Mouse (Mus musculus) forebrain, embryonic 11.5 days (tissue): ENCODE measurements around the gene Parp14. TPM values are rescaled to one million over a fixed set of nuclear protein-coding genes. Genes with fewer than 3 reads are reported as not detected.

Experiments
- ATAC-seq: fragments of 200-750 bp; cut with Nextera tagmentation; replicated peaks from 2 replicates; pipeline ENCODE4 v1.8.0; 2017; ENCODE audit warnings: moderate TSS enrichment; ENCODE audit not compliant: low FRiP score
- DNase-seq: peaks from one replicate; pipeline ENCODE4 v3.0.0-alpha.2; 2017; ENCODE audit warnings: low spot score
- H3K27ac ChIP-seq: fragments of 300-500 bp; sonication (generic); 2 replicates; pipeline ENCODE4 v1.5.1; 2014; ENCODE audit warnings: low read depth, low read length
- H3K27me3 ChIP-seq: fragments of 300-500 bp; sonication (generic); 2 replicates; pipeline ENCODE4 v1.6.1; 2014; ENCODE audit warnings: mild to moderate bottlenecking, low read length, mixed read lengths; ENCODE audit not compliant: control insufficient read depth, insufficient read depth
- H3K36me3 ChIP-seq: fragments of 300-500 bp; sonication (generic); 2 replicates; pipeline ENCODE4 v1.6.1; 2014; ENCODE audit warnings: mild to moderate bottlenecking, low read length, moderate library complexity, mixed read lengths; ENCODE audit not compliant: control insufficient read depth, insufficient read depth
- H3K4me1 ChIP-seq: fragments of 300-500 bp; sonication (generic); replicated peaks from 2 replicates; pipeline ENCODE4 v1.6.1; 2014; ENCODE audit warnings: low read length, mixed read lengths; ENCODE audit not compliant: control insufficient read depth, insufficient read depth
- H3K4me2 ChIP-seq: fragments of 300-500 bp; sonication (generic); 2 replicates; pipeline ENCODE4 v1.6.1; 2014; ENCODE audit warnings: low read depth, mild to moderate bottlenecking, low read length, moderate library complexity, mixed read lengths; ENCODE audit not compliant: severe bottlenecking
- H3K4me3 ChIP-seq: fragments of 300-500 bp; sonication (generic); 2 replicates; pipeline ENCODE4 v1.5.1; 2014; ENCODE audit warnings: low read depth, low read length
- H3K9ac ChIP-seq: fragments of 300-500 bp; sonication (generic); 2 replicates; pipeline ENCODE4 v1.6.1; 2014; ENCODE audit warnings: low read length
- H3K9me3 ChIP-seq: fragments of 300-500 bp; sonication (generic); 2 replicates; pipeline ENCODE4 v1.6.1; 2016; ENCODE audit warnings: low read length, mixed read lengths; ENCODE audit not compliant: control insufficient read depth
- WGBS: fragments of 180-500 bp; shearing (Covaris S2); extraction: QIAGEN DNeasy Blood & Tissue Kit; methylation state at CpG from one replicate; pipeline ENCODE4 v1.1.7; 2014; 5-methylcytosine and 5-hydroxymethylcytosine counted together
- polyA plus RNA-seq: library from polyadenylated mRNA; unstranded; fragments of >200 nt; fragmentation: Nextera tagmentation; extraction: Ambion mirVana; gene quantifications from 2 replicates; pipeline ENCODE4 v1.2.1, GENCODE M21; 2014

The Parp14 gene
- polyA plus RNA-seq, 1 experiment from 2014 or later, result 0.45 TPM

DNA sequence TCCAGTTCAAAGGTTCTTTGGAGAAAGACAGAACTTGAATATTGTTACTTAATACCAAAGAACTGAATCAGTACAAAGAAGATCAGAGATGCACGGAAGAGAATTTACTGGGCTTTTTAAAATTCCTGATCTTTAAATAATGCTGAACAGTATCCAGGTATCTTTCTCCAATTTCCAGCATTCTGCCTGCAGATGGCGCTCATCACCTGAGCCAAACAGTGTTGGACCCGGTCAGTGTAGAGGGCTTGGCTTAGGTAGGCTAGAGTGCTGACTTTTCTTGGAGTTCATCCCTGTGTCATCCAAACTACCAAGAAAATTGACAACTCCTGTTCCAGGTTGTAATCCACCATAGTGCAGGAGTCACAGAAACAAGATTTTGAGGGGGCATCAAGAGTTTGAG, 3.1 kb upstream of the Parp14 start:
- peaks cover 1% of the 10 kb centered on the region; the same call in 1 of the 2 replicates for H3K4me1 ChIP-seq
- DNase-seq (no peak), ATAC-seq (no peak)
- no peaks in the 10 kb centered on the region for H3K9me3 ChIP-seq
- no peak overlapping the region for H3K9ac ChIP-seq
- H3K36me3 ChIP-seq, result no peaks in the 10 kb centered on the region
- no peak overlapping the region for H3K27ac ChIP-seq
- H3K4me3 ChIP-seq, result no peak overlapping the region
- WGBS, result 31% methylated on average over 3 of the region's 3 CpGs
- H3K27me3 ChIP-seq, result peaks cover 18% of the 10 kb centered on the region
- H3K4me2 ChIP-seq, result no peak overlapping the region

DNA sequence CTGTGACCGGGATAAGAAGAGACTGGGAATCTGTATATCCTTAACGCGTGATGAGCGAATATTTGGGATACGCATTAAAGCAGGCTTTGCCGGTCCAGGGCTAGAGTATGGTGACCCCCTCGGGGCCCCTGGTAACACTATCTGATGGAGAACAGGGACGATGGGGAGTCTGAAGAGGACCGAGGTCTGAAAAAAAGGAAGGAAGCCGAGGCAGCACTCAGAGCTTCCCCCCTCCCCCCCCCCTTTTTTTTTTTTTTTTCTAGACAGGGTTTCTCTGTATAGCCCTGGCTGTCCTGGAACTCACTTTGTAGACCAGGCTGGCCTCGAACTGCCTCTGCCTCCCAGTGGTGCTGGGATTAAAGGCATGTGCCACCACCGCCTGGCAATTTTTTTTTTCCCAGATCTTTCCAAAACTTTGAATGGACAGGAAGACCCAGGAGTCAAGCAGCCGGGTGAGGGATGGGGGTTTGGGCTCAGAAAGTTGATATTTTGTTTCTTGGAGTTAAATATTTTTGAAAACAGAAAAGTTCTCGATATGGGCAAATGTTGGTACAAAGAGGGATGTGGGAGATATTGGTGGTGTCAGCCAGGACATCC, 1.2 kb upstream of the Parp14 start:
- Histone ChIP-seq H3K27ac (no peak overlapping the region), H3K4me3 (no peak overlapping the region), H3K9me3 (no peaks in the 10 kb centered on the region), H3K27me3 (peaks cover 18% of the 10 kb centered on the region), H3K4me1 (peaks cover 1% of the 10 kb centered on the region; the same call in 1 of the 2 replicates), H3K4me2 (no peak overlapping the region), H3K9ac (no peak overlapping the region), H3K36me3 (no peaks in the 10 kb centered on the region)
- DNase-seq, result no peak
- WGBS, result 42% methylated on average over 14 of the region's 14 CpGs
- no peak for ATAC-seq

DNA sequence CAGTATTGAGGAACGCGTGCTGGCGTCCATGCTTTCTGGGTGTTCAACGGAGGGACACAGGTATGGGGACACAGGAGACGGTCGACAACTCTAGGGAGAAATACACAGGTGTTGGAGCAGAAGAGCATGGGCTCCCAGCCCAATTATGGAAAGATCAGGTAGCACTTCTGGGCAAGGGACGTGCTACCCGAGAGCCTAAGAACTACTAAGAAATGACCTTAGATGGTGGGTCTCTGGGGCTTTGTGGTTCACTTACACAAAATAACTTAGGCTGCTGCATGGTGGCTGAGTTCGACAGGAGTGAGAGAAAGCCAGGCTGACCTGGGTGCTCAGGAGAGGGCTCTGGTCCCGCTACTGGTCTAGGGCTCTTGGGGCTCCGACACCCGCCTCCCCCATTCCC, 554 bp upstream of the Parp14 start:
- Histone ChIP-seq H3K4me2 (peak overlapping the region; percentile 89), H3K4me3 (peak overlapping the region; percentile 48; the same call in 1 of the 2 replicates), H3K9me3 (no peaks in the 10 kb centered on the region), H3K36me3 (no peaks in the 10 kb centered on the region), H3K27ac (no peak overlapping the region), H3K27me3 (peaks cover 18% of the 10 kb centered on the region), H3K9ac (no peak overlapping the region), H3K4me1 (peaks cover 1% of the 10 kb centered on the region; the same call in 1 of the 2 replicates)
- 27% methylated on average over 12 of the region's 12 CpGs for WGBS
- ATAC-seq, result no peak
- DNase-seq, result no peak

DNA sequence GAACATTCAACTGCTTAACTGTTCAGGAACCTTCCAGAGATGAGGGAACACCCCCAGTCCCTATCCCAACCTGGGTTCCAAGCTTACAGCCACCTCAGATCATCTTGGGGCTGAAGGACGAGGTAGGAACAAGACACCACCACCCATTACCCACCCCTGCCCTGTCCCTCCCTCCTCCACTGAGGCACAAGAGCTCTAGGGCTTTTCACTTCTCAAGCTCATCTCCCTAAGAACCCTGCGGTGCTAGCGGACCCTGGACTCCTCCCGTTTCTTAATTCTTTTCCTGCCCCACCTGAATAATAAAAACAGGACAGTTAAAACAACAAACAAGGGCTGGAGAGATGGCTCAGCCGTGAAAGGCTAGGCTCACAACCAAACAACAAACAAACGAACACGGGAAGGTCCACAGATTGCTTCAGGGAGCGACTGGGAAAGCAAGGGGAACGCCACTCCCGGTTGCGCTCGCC, 730 bp downstream of the Parp14 start:
- Histone ChIP-seq H3K9me3 (no peaks in the 10 kb centered on the region), H3K27ac (no peak overlapping the region), H3K27me3 (peaks cover 18% of the 10 kb centered on the region), H3K4me3 (peak overlapping the region; percentile 48), H3K36me3 (no peaks in the 10 kb centered on the region), H3K4me1 (peaks cover 1% of the 10 kb centered on the region; the same call in 1 of the 2 replicates), H3K9ac (peak overlapping the region; percentile 58), H3K4me2 (peak overlapping the region; percentile 89)
- no peak for ATAC-seq
- under 1% methylated on average over 12 of the region's 12 CpGs for WGBS
- DNase-seq, result no peak

DNA sequence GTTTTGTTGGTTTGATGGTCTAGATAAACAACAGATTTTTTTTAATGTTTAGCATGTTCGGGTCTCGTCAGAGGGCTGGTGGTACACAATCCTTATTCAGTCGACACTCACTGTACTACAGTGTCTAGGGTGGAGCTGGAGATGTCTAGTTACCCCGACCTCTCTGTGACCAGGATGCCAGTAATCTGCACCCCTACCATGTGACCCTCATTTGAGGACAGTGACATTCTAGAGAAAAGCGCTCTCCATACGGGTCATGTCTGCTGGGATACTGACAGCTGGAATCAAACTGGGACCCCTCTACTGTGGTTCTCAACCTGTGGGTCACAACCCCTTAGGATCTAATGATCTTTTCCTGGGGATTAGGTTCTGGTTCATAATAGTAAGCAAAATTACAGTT, 1.7 kb downstream of the Parp14 start:
- Histone ChIP-seq H3K4me1 (peaks cover 1% of the 10 kb centered on the region; the same call in 1 of the 2 replicates), H3K4me3 (no peak overlapping the region), H3K27ac (no peak overlapping the region), H3K27me3 (peaks cover 18% of the 10 kb centered on the region), H3K4me2 (no peak overlapping the region), H3K36me3 (no peaks in the 10 kb centered on the region), H3K9ac (no peak overlapping the region), H3K9me3 (no peaks in the 10 kb centered on the region)
- WGBS, result 76% methylated on average over 6 of the region's 6 CpGs
- DNase-seq (no peak), ATAC-seq (no peak)

DNA sequence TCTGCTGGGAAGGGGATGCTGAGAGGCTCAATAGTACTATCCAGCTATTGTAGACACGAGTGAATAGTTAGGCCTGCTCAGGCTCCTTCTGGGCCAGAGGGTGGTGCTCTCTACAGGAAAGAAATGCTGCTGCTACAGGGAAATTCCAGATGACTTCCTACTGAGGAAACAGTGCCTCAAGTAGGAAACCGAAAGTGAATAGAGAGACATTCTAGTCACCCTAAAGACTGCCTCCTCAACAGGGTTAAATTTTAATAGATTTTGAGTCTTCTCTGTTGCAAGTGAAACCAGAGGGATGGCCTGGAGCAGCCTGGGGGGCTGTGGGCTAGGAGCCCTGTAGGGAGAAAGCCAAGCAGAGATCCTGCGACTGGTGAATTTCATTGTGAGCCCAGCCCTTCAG, 2.2 kb downstream of the Parp14 start:
- Histone ChIP-seq H3K27ac (no peak overlapping the region), H3K9me3 (no peaks in the 10 kb centered on the region), H3K4me3 (no peak overlapping the region), H3K9ac (no peak overlapping the region), H3K36me3 (no peaks in the 10 kb centered on the region), H3K4me2 (no peak overlapping the region), H3K4me1 (peaks cover 1% of the 10 kb centered on the region; the same call in 1 of the 2 replicates), H3K27me3 (peaks cover 18% of the 10 kb centered on the region)
- no peak for ATAC-seq
- WGBS, result 35% methylated on average over 3 of the region's 3 CpGs
- DNase-seq, result no peak

DNA sequence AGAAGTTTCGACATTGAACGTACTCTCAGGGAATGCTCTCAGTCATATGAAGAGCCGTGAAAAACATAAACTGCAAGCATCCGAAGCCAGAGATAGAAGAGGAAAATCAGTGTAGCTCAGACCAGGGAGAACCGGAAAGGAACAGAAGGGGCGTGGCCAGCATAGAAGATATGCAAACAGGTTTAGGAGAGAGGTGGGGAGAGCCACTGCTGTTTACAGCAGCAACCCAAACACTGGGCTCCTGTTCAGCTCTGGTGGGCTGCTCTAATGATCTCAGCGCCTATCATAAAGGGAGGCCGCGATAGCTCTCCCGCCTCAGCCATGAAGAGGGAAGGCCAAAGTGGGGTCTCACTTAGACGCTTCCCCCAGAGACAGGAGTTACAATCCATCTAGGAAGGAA, 3.6 kb downstream of the Parp14 start:
- 83% methylated on average over 11 of the region's 11 CpGs for WGBS
- Histone ChIP-seq H3K9ac (no peak overlapping the region), H3K27ac (no peak overlapping the region), H3K4me3 (no peak overlapping the region), H3K4me2 (no peak overlapping the region), H3K36me3 (no peaks in the 10 kb centered on the region), H3K9me3 (no peaks in the 10 kb centered on the region), H3K27me3 (peaks cover 17% of the 10 kb centered on the region), H3K4me1 (peaks cover 1% of the 10 kb centered on the region; the same call in 1 of the 2 replicates)
- DNase-seq (no peak), ATAC-seq (no peak)

DNA sequence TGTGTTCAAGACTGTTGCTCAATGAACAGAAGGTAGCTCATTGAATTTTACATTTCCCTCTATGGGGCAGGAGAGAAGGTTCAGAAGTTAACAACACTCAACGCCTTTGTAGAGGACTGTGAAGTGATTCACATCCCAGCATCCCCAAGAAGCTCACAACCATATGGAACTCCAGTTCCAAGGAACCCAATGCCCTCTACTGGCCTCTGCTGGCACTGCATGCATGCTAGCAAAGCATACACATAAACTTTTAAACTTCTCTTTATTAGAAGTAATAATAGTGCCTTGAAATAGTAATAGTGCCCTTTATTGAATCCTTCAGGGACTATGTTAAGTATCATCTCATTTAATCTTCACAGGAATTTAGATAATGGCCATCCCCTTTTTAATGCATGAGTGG, 9.3 kb downstream of the Parp14 start:
- Histone ChIP-seq H3K9me3 (no peaks in the 10 kb centered on the region), H3K36me3 (no peaks in the 10 kb centered on the region), H3K27me3 (no peaks in the 10 kb centered on the region; the same call in 1 of the 2 replicates), H3K4me2 (no peak overlapping the region), H3K27ac (no peak overlapping the region), H3K4me1 (no peaks in the 10 kb centered on the region), H3K9ac (no peak overlapping the region), H3K4me3 (no peak overlapping the region)
- 85% methylated on average over 1 of the region's 1 CpGs for WGBS
- ATAC-seq, result no peak
- no peak for DNase-seq

DNA sequence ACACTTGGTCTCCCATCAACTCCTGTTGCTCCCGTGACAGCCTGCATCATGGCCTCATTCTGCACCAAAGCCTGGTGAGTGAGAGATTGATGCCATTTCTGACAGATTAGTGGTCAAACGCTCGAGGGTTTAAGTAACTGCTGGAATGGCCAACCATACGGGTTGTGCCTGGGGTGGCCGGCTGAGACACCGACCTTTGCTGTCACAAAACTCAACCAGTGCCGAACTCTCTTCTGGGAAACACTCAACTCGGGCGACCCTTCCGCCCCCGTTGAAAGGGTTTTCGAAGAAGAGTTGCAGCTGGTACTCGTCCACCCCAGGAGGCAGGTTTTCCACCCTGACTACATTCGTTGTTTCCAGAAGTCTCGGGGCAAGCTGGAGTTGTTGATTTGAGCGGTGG, 11.1 kb downstream of the Parp14 start:
- ATAC-seq, result no peak
- no peak overlapping the region for H3K4me3 ChIP-seq
- no peaks in the 10 kb centered on the region for H3K36me3 ChIP-seq
- H3K27ac ChIP-seq, result no peak overlapping the region
- H3K4me1 ChIP-seq, result no peaks in the 10 kb centered on the region
- no peak overlapping the region for H3K9ac ChIP-seq
- 89% methylated on average over 16 of the region's 16 CpGs for WGBS
- no peak for DNase-seq
- no peaks in the 10 kb centered on the region for H3K9me3 ChIP-seq
- no peaks in the 10 kb centered on the region; the same call in 1 of the 2 replicates for H3K27me3 ChIP-seq
- no peak overlapping the region for H3K4me2 ChIP-seq
